Mouse (Mus musculus): ENCODE data around the gene Tm9sf1. TPM values are rescaled to one million over a fixed set of nuclear protein-coding genes. Genes with fewer than 3 reads are reported as not detected.

Gene Tm9sf1
- total and polyA plus RNA-seq, 3 experiments, result 36.1 to 65.3 (median 51.3) TPM

- Histone ChIP-seq H3K4me1 (ENCODE audit: control insufficient read depth in 1 of 2, insufficient read depth in 2 of 2) (no peaks in the 10 kb centered on the region), H3K36me3 (replicated peaks in 1 of 2; ENCODE audit: control insufficient read depth in 1 of 2, insufficient read depth in 1 of 2, low read length in 1 of 2) (peaks cover 10 to 25% of the 10 kb centered on the region in 2 experiments), H3K79me2 (replicated peaks; ENCODE audit: control insufficient read depth, extremely low read depth, insufficient read depth, poor library complexity, severe bottlenecking) (no peaks in the 10 kb centered on the region), H3K4me2 (ENCODE audit: insufficient read depth, low read depth, poor library complexity, severe bottlenecking) (no peak overlapping the region), H3K27ac (ENCODE audit: insufficient read depth, low read depth) (no peak overlapping the region), H3K9me3 (replicated peaks; ENCODE audit: low read length) (no peaks in the 10 kb centered on the region), H3K4me3 (replicated peaks in 1 of 3; ENCODE audit: low read depth in 2 of 3, low read length in 2 of 3, poor library complexity in 1 of 3) (no peak overlapping the region), H3K27me3 (replicated peaks) (no peaks in the 10 kb centered on the region), H3K9ac (ENCODE audit: insufficient read depth, low read depth) (no peak overlapping the region)
- no peak for DNase-seq (ENCODE audit: extremely low read depth)
- dilution Hi-C loops (cut with MboI; ENCODE audit: extremely low pct_ligation_motif_present, extremely low pct_unique_long_range_greater_than_20kb, low sequenced_read_pairs), result no loop called here
- in situ Hi-C loops (cut with MboI; ENCODE audit: low pct_ligation_motif_present, low pct_unique_long_range_greater_than_20kb, low sequenced_read_pairs), result no loop called here
- TF ChIP-seq ZMIZ1 (IDR thresholded peaks at IDR 0.05; ENCODE audit: low read depth, low read length) (no peak), TCF12 (IDR thresholded peaks at IDR 0.05; ENCODE audit: low read depth, low read length) (no peak), PAX5 (IDR thresholded peaks at IDR 0.05; ENCODE audit: low read length) (no peak), RAD21 (IDR thresholded peaks at IDR 0.05; ENCODE audit: low read depth, low read length) (no peak), IRF4 (IDR thresholded peaks at IDR 0.05; ENCODE audit: low read depth, low read length) (no peak), MEF2A (IDR thresholded peaks at IDR 0.05; ENCODE audit: borderline replicate concordance, low read depth, low read length) (no peak), ELF1 (IDR thresholded peaks at IDR 0.05; ENCODE audit: low read depth, low read length) (no peak), E2F4 (IDR thresholded peaks at IDR 0.05; ENCODE audit: insufficient replicate concordance, low read depth, low read length) (no peak), GABPA (IDR thresholded peaks at IDR 0.05; ENCODE audit: insufficient replicate concordance, low read depth, low read length) (no peak), MAX (IDR thresholded peaks at IDR 0.05; ENCODE audit: low read length) (no peak), POLR2AphosphoS2 (IDR thresholded peaks at IDR 0.05; ENCODE audit: low read depth, low read length) (no peak), ETS1 (conservative IDR thresholded peaks at IDR 0.05; ENCODE audit: low read depth, low read length) (no peak), POLR2A (IDR thresholded peaks at IDR 0.05; ENCODE audit: low read depth, low read length) (no peak), MAZ (IDR thresholded peaks at IDR 0.05; ENCODE audit: low read depth, low read length) (no peak), UBTF (IDR thresholded peaks at IDR 0.05; ENCODE audit: low read depth, low read length) (no peak)
These were observed 30.3 kb downstream of the Tm9sf1 start for GRCm38 (mm10) chr14:55613346-55613745.

DNA sequence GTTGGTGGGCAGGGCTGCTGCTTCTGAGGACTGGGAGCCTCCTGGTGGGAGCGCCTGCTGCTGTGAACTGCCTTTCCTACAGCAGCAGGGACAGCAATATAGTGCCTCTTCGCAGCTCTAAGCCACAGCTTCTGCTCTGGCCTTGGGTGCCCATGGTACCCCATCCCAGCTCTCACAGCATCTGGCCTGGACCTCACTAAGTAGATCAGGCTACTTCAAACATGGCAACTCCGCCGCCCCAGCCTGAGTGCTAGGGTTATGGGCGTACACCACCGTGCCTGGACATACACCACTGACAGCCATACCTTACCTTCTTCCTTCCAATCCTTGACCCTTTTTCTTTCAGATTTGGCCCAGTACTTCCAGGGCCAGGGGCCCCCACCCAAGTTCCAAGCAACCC, 35.3 kb downstream of the Tm9sf1 start:
- Histone ChIP-seq H3K27me3 (replicated peaks) (no peaks in the 10 kb centered on the region), H3K9me3 (replicated peaks; ENCODE audit: low read length) (no peaks in the 10 kb centered on the region), H3K9ac (ENCODE audit: insufficient read depth, low read depth) (no peak overlapping the region), H3K4me2 (ENCODE audit: insufficient read depth, low read depth, poor library complexity, severe bottlenecking) (no peak overlapping the region), H3K27ac (ENCODE audit: insufficient read depth, low read depth) (no peak overlapping the region), H3K4me3 (replicated peaks in 1 of 3; ENCODE audit: low read depth in 2 of 3, low read length in 2 of 3, poor library complexity in 1 of 3) (no peak overlapping the region), H3K36me3 (replicated peaks in 1 of 2; ENCODE audit: control insufficient read depth in 1 of 2, insufficient read depth in 1 of 2, low read length in 1 of 2) (peaks cover 35 to 57% of the 10 kb centered on the region in 2 experiments), H3K4me1 (ENCODE audit: control insufficient read depth in 1 of 2, insufficient read depth in 2 of 2) (peaks cover 4 to 20% of the 10 kb centered on the region in 2 experiments; a peak in 3 of 4 replicates), H3K79me2 (replicated peaks; ENCODE audit: control insufficient read depth, extremely low read depth, insufficient read depth, poor library complexity, severe bottlenecking) (no peaks in the 10 kb centered on the region)
- dilution Hi-C loops (cut with MboI; ENCODE audit: extremely low pct_ligation_motif_present, extremely low pct_unique_long_range_greater_than_20kb, low sequenced_read_pairs) (no loop called here), in situ Hi-C loops (cut with MboI; ENCODE audit: low pct_ligation_motif_present, low pct_unique_long_range_greater_than_20kb, low sequenced_read_pairs) (no loop called here)
- TF ChIP-seq GABPA (IDR thresholded peaks at IDR 0.05; ENCODE audit: insufficient replicate concordance, low read depth, low read length) (no peak), MAZ (IDR thresholded peaks at IDR 0.05; ENCODE audit: low read depth, low read length) (no peak), MEF2A (IDR thresholded peaks at IDR 0.05; ENCODE audit: borderline replicate concordance, low read depth, low read length) (no peak), MAFK (IDR thresholded peaks at IDR 0.05; ENCODE audit: insufficient replicate concordance, low read length) (no peak), NELFE (IDR thresholded peaks at IDR 0.05; ENCODE audit: low read depth, low read length) (no peak), POLR2A (IDR thresholded peaks at IDR 0.05; ENCODE audit: low read depth, low read length) (no peak), USF1 (IDR thresholded peaks at IDR 0.05; ENCODE audit: low read depth, low read length) (no peak), MYC (IDR thresholded peaks at IDR 0.05; ENCODE audit: low read depth, low read length) (no peak)
- DNase-seq (ENCODE audit: extremely low read depth), result no peak

All from CH12.LX (cell line).